Mouse (Mus musculus): ENCODE measurements around the gene Daxx.

GRCm38 (mm10) chr17:33943454-33943853, 34.2 kb downstream of the Daxx start:
- no peak for TF ChIP-seq CTCF (IDR thresholded peaks at IDR 0.05; ENCODE audit: low read depth, low read length)
- no peak for TF ChIP-seq POLR2A (IDR thresholded peaks at IDR 0.05; ENCODE audit: borderline replicate concordance, low read depth, low read length)
